Mouse (Mus musculus): ENCODE results near the gene Dmgdh. TPM values are rescaled to one million over a fixed set of nuclear protein-coding genes. Genes with fewer than 3 reads are reported as not detected.

Gene Dmgdh
- polyA plus RNA-seq, 1 experiment from 2014 or later: 0.17 TPM

- DNase-seq (no peak), ATAC-seq (ENCODE audit: low FRiP score, low TSS enrichment) (no peak)
- Histone ChIP-seq H3K9ac (replicated peaks; ENCODE audit: low read length) (no peak overlapping the region), H3K27ac (replicated peaks; ENCODE audit: low read depth, low read length) (no peak overlapping the region), H3K4me2 (ENCODE audit: low read length) (no peak overlapping the region), H3K4me3 (replicated peaks; ENCODE audit: low read depth, low read length) (no peak overlapping the region), H3K9me3 (ENCODE audit: control insufficient read depth, low read length) (no peaks in the 10 kb centered on the region), H3K36me3 (ENCODE audit: control insufficient read depth, insufficient read depth, low read length) (no peaks in the 10 kb centered on the region), H3K27me3 (ENCODE audit: control insufficient read depth, insufficient read depth, low read length) (no peaks in the 10 kb centered on the region), H3K4me1 (ENCODE audit: control insufficient read depth, insufficient read depth, low read length) (no peaks in the 10 kb centered on the region)
- 93% methylated on average over 6 of the region's 6 CpGs for WGBS
These were observed 20.9 kb upstream of the Dmgdh start for GRCm38 (mm10) chr13:93653382-93653781.

GRCm38 (mm10) chr13:93657941-93658340 is 16.3 kb upstream of the Dmgdh start:
- no peaks in the 10 kb centered on the region for H3K9me3 ChIP-seq (ENCODE audit: control insufficient read depth, low read length)
- H3K4me1 ChIP-seq (ENCODE audit: control insufficient read depth, insufficient read depth, low read length): no peaks in the 10 kb centered on the region
- H3K36me3 ChIP-seq (ENCODE audit: control insufficient read depth, insufficient read depth, low read length): no peaks in the 10 kb centered on the region
- DNase-seq: no peak
- no peak for ATAC-seq (ENCODE audit: low FRiP score, low TSS enrichment)
- 65% methylated on average over 5 of the region's 5 CpGs for WGBS
- H3K27me3 ChIP-seq (ENCODE audit: control insufficient read depth, insufficient read depth, low read length): no peaks in the 10 kb centered on the region
- H3K9ac ChIP-seq (replicated peaks; ENCODE audit: low read length): no peak overlapping the region
- no peak overlapping the region for H3K27ac ChIP-seq (replicated peaks; ENCODE audit: low read depth, low read length)
- H3K4me2 ChIP-seq (ENCODE audit: low read length): no peak overlapping the region
- no peak overlapping the region for H3K4me3 ChIP-seq (replicated peaks; ENCODE audit: low read depth, low read length)

GRCm38 (mm10) chr13:93667586-93667985 is 6.6 kb upstream of the Dmgdh start:
- ATAC-seq (ENCODE audit: low FRiP score, low TSS enrichment) (no peak), DNase-seq (no peak)
- Histone ChIP-seq H3K4me3 (replicated peaks; ENCODE audit: low read depth, low read length) (no peak overlapping the region), H3K4me1 (ENCODE audit: control insufficient read depth, insufficient read depth, low read length) (no peaks in the 10 kb centered on the region), H3K27ac (replicated peaks; ENCODE audit: low read depth, low read length) (no peak overlapping the region), H3K27me3 (ENCODE audit: control insufficient read depth, insufficient read depth, low read length) (no peaks in the 10 kb centered on the region), H3K4me2 (ENCODE audit: low read length) (no peak overlapping the region), H3K9me3 (ENCODE audit: control insufficient read depth, low read length) (no peaks in the 10 kb centered on the region), H3K9ac (replicated peaks; ENCODE audit: low read length) (no peak overlapping the region), H3K36me3 (ENCODE audit: control insufficient read depth, insufficient read depth, low read length) (no peaks in the 10 kb centered on the region)
- 90% methylated on average over 4 of the region's 4 CpGs for WGBS

GRCm38 (mm10) chr13:93672371-93672770 is 1.9 kb upstream of the Dmgdh start:
- Histone ChIP-seq H3K9me3 (ENCODE audit: control insufficient read depth, low read length) (no peaks in the 10 kb centered on the region), H3K4me2 (ENCODE audit: low read length) (no peak overlapping the region), H3K27me3 (ENCODE audit: control insufficient read depth, insufficient read depth, low read length) (no peaks in the 10 kb centered on the region; the same call in 1 of the 2 replicates), H3K4me3 (replicated peaks; ENCODE audit: low read depth, low read length) (no peak overlapping the region), H3K9ac (replicated peaks; ENCODE audit: low read length) (no peak overlapping the region), H3K27ac (replicated peaks; ENCODE audit: low read depth, low read length) (no peak overlapping the region), H3K4me1 (ENCODE audit: control insufficient read depth, insufficient read depth, low read length) (no peaks in the 10 kb centered on the region), H3K36me3 (ENCODE audit: control insufficient read depth, insufficient read depth, low read length) (no peaks in the 10 kb centered on the region)
- no peak for DNase-seq
- no peak for ATAC-seq (ENCODE audit: low FRiP score, low TSS enrichment)
- WGBS: 95% methylated on average over 4 of the region's 4 CpGs

- H3K4me1 ChIP-seq (ENCODE audit: control insufficient read depth, insufficient read depth, low read length): no peaks in the 10 kb centered on the region
- no peak overlapping the region for H3K4me2 ChIP-seq (ENCODE audit: low read length)
- H3K4me3 ChIP-seq (replicated peaks; ENCODE audit: low read depth, low read length): no peak overlapping the region
- no peaks in the 10 kb centered on the region for H3K36me3 ChIP-seq (ENCODE audit: control insufficient read depth, insufficient read depth, low read length)
- DNase-seq (no peak), ATAC-seq (ENCODE audit: low FRiP score, low TSS enrichment) (no peak)
- H3K27me3 ChIP-seq (ENCODE audit: control insufficient read depth, insufficient read depth, low read length): no peaks in the 10 kb centered on the region; the same call in 1 of the 2 replicates
- no peak overlapping the region for H3K27ac ChIP-seq (replicated peaks; ENCODE audit: low read depth, low read length)
- H3K9ac ChIP-seq (replicated peaks; ENCODE audit: low read length): no peak overlapping the region
- 78% methylated on average over 2 of the region's 2 CpGs for WGBS
- H3K9me3 ChIP-seq (ENCODE audit: control insufficient read depth, low read length): no peaks in the 10 kb centered on the region
These were observed 937 bp upstream of the Dmgdh start for GRCm38 (mm10) chr13:93673296-93673695.

GRCm38 (mm10) chr13:93676864-93677263 is 2.6 kb downstream of the Dmgdh start:
- ATAC-seq (ENCODE audit: low FRiP score, low TSS enrichment): no peak
- Histone ChIP-seq H3K4me1 (ENCODE audit: control insufficient read depth, insufficient read depth, low read length) (no peaks in the 10 kb centered on the region), H3K4me3 (replicated peaks; ENCODE audit: low read depth, low read length) (no peak overlapping the region), H3K27ac (replicated peaks; ENCODE audit: low read depth, low read length) (no peak overlapping the region), H3K4me2 (ENCODE audit: low read length) (no peak overlapping the region), H3K9ac (replicated peaks; ENCODE audit: low read length) (no peak overlapping the region), H3K9me3 (ENCODE audit: control insufficient read depth, low read length) (no peaks in the 10 kb centered on the region), H3K27me3 (ENCODE audit: control insufficient read depth, insufficient read depth, low read length) (no peaks in the 10 kb centered on the region; the same call in 1 of the 2 replicates), H3K36me3 (ENCODE audit: control insufficient read depth, insufficient read depth, low read length) (no peaks in the 10 kb centered on the region)
- WGBS: 85% methylated on average over 9 of the region's 9 CpGs
- DNase-seq: no peak

- ATAC-seq (ENCODE audit: low FRiP score, low TSS enrichment): no peak
- Histone ChIP-seq H3K4me1 (ENCODE audit: control insufficient read depth, insufficient read depth, low read length) (no peaks in the 10 kb centered on the region), H3K4me3 (replicated peaks; ENCODE audit: low read depth, low read length) (no peak overlapping the region), H3K27ac (replicated peaks; ENCODE audit: low read depth, low read length) (no peak overlapping the region), H3K9me3 (ENCODE audit: control insufficient read depth, low read length) (no peaks in the 10 kb centered on the region), H3K36me3 (ENCODE audit: control insufficient read depth, insufficient read depth, low read length) (no peaks in the 10 kb centered on the region), H3K27me3 (ENCODE audit: control insufficient read depth, insufficient read depth, low read length) (no peaks in the 10 kb centered on the region), H3K4me2 (ENCODE audit: low read length) (no peak overlapping the region), H3K9ac (replicated peaks; ENCODE audit: low read length) (no peak overlapping the region)
- no peak for DNase-seq
These were observed 9.1 kb downstream of the Dmgdh start for GRCm38 (mm10) chr13:93683336-93683735.

- Histone ChIP-seq H3K4me1 (ENCODE audit: control insufficient read depth, insufficient read depth, low read length) (no peaks in the 10 kb centered on the region), H3K4me2 (ENCODE audit: low read length) (no peak overlapping the region), H3K9me3 (ENCODE audit: control insufficient read depth, low read length) (no peaks in the 10 kb centered on the region), H3K27me3 (ENCODE audit: control insufficient read depth, insufficient read depth, low read length) (no peaks in the 10 kb centered on the region), H3K9ac (replicated peaks; ENCODE audit: low read length) (no peak overlapping the region), H3K4me3 (replicated peaks; ENCODE audit: low read depth, low read length) (no peak overlapping the region), H3K27ac (replicated peaks; ENCODE audit: low read depth, low read length) (no peak overlapping the region), H3K36me3 (ENCODE audit: control insufficient read depth, insufficient read depth, low read length) (no peaks in the 10 kb centered on the region)
- WGBS: 71% methylated on average over 4 of the region's 4 CpGs
- DNase-seq (no peak), ATAC-seq (ENCODE audit: low FRiP score, low TSS enrichment) (no peak)
These were observed 11.0 kb downstream of the Dmgdh start for GRCm38 (mm10) chr13:93685226-93685625.

GRCm38 (mm10) chr13:93687321-93687720 is 13.1 kb downstream of the Dmgdh start:
- H3K36me3 ChIP-seq (ENCODE audit: control insufficient read depth, insufficient read depth, low read length): no peaks in the 10 kb centered on the region
- ATAC-seq (ENCODE audit: low FRiP score, low TSS enrichment) (0 out of 2 replicates have a peak, but pooled peaks have one; percentile 31), DNase-seq (peak; percentile 20)
- H3K9ac ChIP-seq (replicated peaks; ENCODE audit: low read length): no peak overlapping the region
- H3K4me2 ChIP-seq (ENCODE audit: low read length): no peak overlapping the region
- no peaks in the 10 kb centered on the region for H3K4me1 ChIP-seq (ENCODE audit: control insufficient read depth, insufficient read depth, low read length)
- H3K27me3 ChIP-seq (ENCODE audit: control insufficient read depth, insufficient read depth, low read length): no peaks in the 10 kb centered on the region
- no peak overlapping the region for H3K27ac ChIP-seq (replicated peaks; ENCODE audit: low read depth, low read length)
- no peaks in the 10 kb centered on the region for H3K9me3 ChIP-seq (ENCODE audit: control insufficient read depth, low read length)
- H3K4me3 ChIP-seq (replicated peaks; ENCODE audit: low read depth, low read length): no peak overlapping the region
- WGBS: 9% methylated on average over 5 of the region's 5 CpGs

All from midbrain, embryonic 14.5 days (tissue).